Mouse (Mus musculus) ES-Bruce4 (cell line): ENCODE results near the gene Bco1.

Experiments used
- CTCF ChIP-seq: IDR thresholded peaks from one replicate; pipeline ENCODE4 v1.8.1; 2011; ENCODE audit warnings: low read depth, low read length
- POLR2A ChIP-seq: IDR thresholded peaks from one replicate; pipeline ENCODE4 v1.8.1; 2011; ENCODE audit warnings: low read length; ENCODE audit not compliant: insufficient read depth

DNA sequence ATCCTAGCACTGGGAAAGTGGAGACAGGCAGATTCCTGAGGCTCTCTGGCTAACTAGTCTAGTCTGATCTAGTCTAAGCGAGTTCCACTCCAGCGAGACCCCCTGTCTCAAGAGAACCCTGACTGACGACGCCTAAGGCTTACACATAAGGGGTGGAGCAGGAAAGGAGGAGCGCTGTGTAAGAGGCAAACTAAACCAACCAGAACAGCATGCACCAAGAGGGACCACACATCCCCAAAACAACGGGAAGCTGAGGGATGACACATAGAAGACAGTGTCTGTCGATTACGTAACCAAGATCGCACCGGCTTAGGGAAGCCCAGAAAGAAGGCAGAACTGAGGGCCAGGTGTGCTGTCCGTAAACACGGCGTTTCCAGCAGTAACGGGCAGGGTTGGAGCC lies 16.0 kb upstream of the Bco1 start:
- TF ChIP-seq CTCF (no peak), POLR2A (no peak)
